Mouse (Mus musculus) thymus, adult 2 months (tissue): ENCODE data around the gene Mrps15.

Experiments used
- CTCF ChIP-seq: fragments of 200-500 bp; IDR thresholded peaks from 2 replicates; pipeline ENCODE4 v1.5.1; 2012; ENCODE audit warnings: mild to moderate bottlenecking, control low read depth, low read length, moderate library complexity, borderline replicate concordance; ENCODE audit not compliant: control insufficient read depth, poor library complexity, insufficient read depth; ENCODE audit errors: extremely low read depth
- POLR2A ChIP-seq: fragments of 200-500 bp; IDR thresholded peaks from 2 replicates; pipeline ENCODE4 v1.6.1; 2012; ENCODE audit warnings: mild to moderate bottlenecking, low read length, control low read depth, moderate library complexity; ENCODE audit not compliant: control insufficient read depth, poor library complexity, insufficient read depth; ENCODE audit errors: extremely low read depth

DNA sequence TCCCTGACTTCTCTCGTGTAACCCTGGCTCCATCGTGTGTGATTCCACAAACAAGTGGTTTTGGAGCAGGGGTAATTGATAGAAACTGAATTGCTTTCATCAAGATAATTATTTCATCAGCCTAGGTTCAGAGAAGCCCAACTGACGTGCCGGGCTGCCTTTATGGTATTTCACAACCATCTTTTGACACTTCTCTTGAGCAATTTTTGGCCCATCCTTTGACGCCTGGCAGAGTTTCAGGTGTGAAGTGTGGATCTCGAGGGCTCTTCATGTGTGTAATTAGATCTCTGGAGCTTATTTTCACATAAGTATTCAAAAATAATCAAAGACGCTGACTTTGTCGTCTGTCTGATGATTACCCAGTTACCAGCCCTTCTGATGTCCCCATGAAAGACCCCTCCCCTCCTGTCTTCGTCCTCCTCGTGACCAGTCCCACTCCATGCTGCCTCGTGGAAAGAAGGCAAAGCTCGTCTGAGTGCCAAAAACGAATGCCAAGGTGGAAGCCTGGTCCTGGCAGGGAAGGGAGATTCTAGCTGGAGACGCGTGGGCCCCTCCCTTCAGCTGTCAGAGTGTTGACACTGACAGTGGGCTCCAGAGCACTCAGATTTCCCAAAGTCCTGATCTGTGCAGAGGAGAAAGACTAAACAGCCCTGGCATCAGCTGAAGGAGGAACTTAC, 20.8 kb downstream of the Mrps15 start:
- TF ChIP-seq POLR2A (no peak), CTCF (no peak)
